Mouse (Mus musculus) cerebellum, adult (tissue): ENCODE results near the gene Gm21800.
"Not testable (repeated sequence)": the region's sequence is repeated elsewhere in the genome, so short reads cannot be mapped to it uniquely, and the experiment has no call there.

Experiments
- ATAC-seq: cut with Nextera tagmentation; 2 replicates; pipeline ENCODE4 v1.9.2; 2017; ENCODE audit warnings: mild to moderate bottlenecking, moderate library complexity, mixed read lengths; ENCODE audit not compliant: insufficient number of reproducible peaks, low FRiP score, low TSS enrichment

Gene Gm21800

DNA sequence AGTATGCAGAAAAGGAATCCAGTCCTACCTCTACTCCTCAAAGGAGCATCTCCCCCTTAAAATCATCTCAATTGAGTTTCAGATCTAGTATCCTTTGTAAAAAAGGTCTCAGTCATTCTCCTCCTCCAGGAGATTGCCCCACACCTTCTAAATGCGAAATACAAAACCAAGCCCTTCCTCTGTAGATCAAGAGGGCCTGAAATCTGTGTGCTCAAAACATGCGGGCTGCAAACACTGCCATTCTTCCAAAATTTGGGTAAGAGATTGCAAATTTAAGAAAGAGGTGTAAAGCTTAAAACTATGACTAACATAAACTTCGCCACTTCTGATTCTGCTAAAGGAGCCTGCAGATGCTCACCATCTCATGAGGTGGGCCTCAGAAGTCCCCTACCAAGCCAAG lies at the start of gene Gm21800:
Gene Gm21800, plus strand, starts transcription at position 301 of the 400 bp plus-strand sequence.
- not testable (repeated sequence) for ATAC-seq
